Mouse (Mus musculus): ENCODE measurements around the gene Plcd3. TPM values are rescaled to one million over a fixed set of nuclear protein-coding genes. Genes with fewer than 3 reads are reported as not detected.
A peak's percentile ranks its signal among the peaks of the same experiment; 100 is the strongest.

The Plcd3 gene
- total and polyA plus RNA-seq, 2 experiments from 2014 or later: 4.8 to 13.8 TPM

DNA sequence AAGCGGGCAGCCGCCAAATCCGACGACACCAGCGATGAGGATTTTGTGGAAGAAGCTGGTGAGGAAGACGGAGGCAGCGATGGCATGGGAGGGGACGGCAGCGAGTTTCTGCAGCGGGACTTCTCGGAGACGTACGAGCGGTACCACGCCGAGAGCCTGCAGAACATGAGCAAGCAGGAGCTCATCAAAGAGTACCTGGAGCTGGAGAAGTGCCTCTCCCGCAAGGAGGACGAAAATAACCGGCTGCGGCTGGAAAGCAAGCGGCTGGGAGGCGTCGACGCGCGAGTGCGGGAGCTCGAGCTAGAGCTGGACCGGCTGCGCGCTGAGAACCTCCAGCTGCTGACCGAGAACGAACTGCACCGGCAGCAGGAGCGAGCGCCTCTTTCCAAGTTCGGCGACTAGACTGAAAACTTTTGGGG is 16.1 kb upstream of the Plcd3 start:
- H3K27me3 ChIP-seq (ENCODE audit: insufficient read depth, low read length): no peaks in the 10 kb centered on the region
- H3K4me3 ChIP-seq (ENCODE audit: low read length): peak overlapping the region; percentile 49
- DNase-seq (ENCODE audit: low spot score) (peak; percentile 62), ATAC-seq (no peak)
- H3K36me3 ChIP-seq (ENCODE audit: insufficient read depth, low read length): no peaks in the 10 kb centered on the region
- under 1% methylated on average over 38 of the region's 38 CpGs for WGBS
- peak overlapping the region; percentile 91 for H3K4me2 ChIP-seq (ENCODE audit: low read depth, low read length)
- H3K4me1 ChIP-seq (ENCODE audit: insufficient read depth, low read length): peaks cover 10% of the 10 kb centered on the region
- H3K9me3 ChIP-seq (ENCODE audit: low read length): no peaks in the 10 kb centered on the region
- peak overlapping the region; percentile 86 for H3K27ac ChIP-seq
- TF ChIP-seq CTCF (IDR thresholded peaks at IDR 0.05; ENCODE audit: low read depth): no peak
- peak overlapping the region; percentile 61 for H3K9ac ChIP-seq (replicated peaks; ENCODE audit: low read length)

DNA sequence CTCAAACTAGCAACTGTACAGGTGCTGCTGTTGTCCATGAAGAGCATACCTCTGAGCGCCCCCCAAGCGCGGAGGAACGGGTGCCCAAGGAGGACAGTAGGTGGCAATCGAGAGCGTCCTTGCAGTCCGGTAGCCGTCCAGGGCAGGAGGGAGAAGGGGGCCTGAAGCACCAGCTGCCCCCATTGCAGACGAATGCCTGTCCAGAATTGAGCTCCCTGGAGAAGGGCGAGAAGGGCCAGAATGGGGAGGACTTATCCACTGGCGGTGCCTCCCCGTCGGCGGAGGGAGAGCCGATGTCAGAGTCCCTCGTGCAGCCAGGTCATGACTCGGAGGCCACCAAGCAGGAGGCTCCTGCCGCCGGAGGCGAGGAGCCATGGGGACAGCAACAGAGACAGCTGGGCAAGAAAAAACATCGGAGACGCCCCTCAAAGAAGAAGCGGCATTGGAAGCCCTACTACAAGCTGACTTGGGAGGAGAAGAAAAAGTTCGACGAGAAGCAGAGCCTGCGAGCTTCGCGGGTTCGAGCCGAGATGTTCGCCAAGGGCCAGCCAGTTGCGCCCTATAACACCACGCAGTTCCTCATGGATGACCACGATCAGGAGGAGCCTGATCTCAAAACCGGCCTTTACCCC is 15.6 kb upstream of the Plcd3 start:
- Histone ChIP-seq H3K36me3 (ENCODE audit: insufficient read depth, low read length) (no peaks in the 10 kb centered on the region), H3K9me3 (ENCODE audit: low read length) (no peaks in the 10 kb centered on the region), H3K9ac (replicated peaks; ENCODE audit: low read length) (peak overlapping the region; percentile 61), H3K27me3 (ENCODE audit: insufficient read depth, low read length) (no peaks in the 10 kb centered on the region), H3K27ac (peak overlapping the region; percentile 86), H3K4me1 (ENCODE audit: insufficient read depth, low read length) (peaks cover 10% of the 10 kb centered on the region), H3K4me3 (ENCODE audit: low read length) (peak overlapping the region; percentile 49), H3K4me2 (ENCODE audit: low read depth, low read length) (peak overlapping the region; percentile 91)
- DNase-seq (ENCODE audit: low spot score) (peak; percentile 86), ATAC-seq (peak; percentile 21)
- peak; percentile 85 for TF ChIP-seq CTCF (IDR thresholded peaks at IDR 0.05; ENCODE audit: low read depth)
- under 1% methylated on average over 35 of the region's 35 CpGs for WGBS

DNA sequence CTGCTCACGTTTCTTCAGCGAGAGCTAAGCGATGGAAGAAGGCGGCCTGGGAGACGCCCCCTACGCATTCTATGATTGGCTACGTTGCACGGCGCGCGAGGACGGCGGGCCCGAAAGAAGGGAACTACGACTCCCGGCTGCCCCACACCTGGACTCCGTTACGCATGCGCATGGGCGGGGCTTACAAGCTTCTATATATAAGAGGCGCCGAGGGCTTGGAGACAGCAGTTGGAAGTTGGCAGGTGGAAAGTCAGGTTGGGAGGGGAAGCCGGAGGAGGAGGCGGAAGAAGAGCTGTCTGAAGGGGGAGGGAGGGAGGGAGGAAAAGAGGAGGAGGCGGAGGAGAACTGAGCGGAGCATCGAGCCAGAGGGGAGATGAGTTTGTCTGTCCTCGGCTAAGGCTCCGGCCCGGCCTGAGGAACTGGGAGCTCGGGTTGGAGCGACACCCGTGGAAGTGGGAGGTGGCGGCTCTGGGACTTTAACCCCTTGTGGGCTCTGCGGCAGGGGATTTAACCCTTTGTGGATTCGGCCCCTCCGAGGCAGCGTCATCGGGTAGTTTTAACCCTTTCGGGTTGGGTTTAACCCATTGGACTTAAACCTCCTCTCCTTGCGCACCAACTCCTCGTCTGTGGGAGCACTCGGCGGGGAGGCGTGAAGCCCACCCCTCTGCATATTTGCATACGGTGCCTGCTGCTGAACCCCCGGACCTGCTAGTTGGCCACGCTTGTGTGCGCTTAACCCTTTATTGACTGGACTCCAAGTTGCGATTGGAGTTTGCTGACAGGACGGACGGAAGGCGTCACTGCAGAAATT is 14.8 kb upstream of the Plcd3 start, which contains the start of gene Hexim1:
Gene Hexim1 (plus strand): TSS at position 224 of the 811 bp plus-strand sequence.
- Histone ChIP-seq H3K4me2 (ENCODE audit: low read depth, low read length) (peak within 1 kb of the TSS; percentile 91), H3K27ac (peak within 1 kb of the TSS; percentile 94), H3K9ac (replicated peaks; ENCODE audit: low read length) (peak within 1 kb of the TSS; percentile 75), H3K36me3 (ENCODE audit: insufficient read depth, low read length) (no peaks in the 10 kb centered on the region), H3K4me1 (ENCODE audit: insufficient read depth, low read length) (peaks cover 10% of the 10 kb centered on the region), H3K27me3 (ENCODE audit: insufficient read depth, low read length) (0 out of 2 replicates have a peak, but pooled peaks cover 7% of the 10 kb centered on the region), H3K4me3 (ENCODE audit: low read length) (peak within 1 kb of the TSS; percentile 49), H3K9me3 (ENCODE audit: low read length) (no peaks in the 10 kb centered on the region)
- DNase-seq (ENCODE audit: low spot score) (peak; percentile 100), ATAC-seq (peak; percentile 97)
- WGBS: under 1% methylated on average over 52 of the region's 53 CpGs
- 0 out of 2 replicates have a peak, but pooled peaks have one; percentile 6 for TF ChIP-seq CTCF (IDR thresholded peaks at IDR 0.05; ENCODE audit: low read depth)

DNA sequence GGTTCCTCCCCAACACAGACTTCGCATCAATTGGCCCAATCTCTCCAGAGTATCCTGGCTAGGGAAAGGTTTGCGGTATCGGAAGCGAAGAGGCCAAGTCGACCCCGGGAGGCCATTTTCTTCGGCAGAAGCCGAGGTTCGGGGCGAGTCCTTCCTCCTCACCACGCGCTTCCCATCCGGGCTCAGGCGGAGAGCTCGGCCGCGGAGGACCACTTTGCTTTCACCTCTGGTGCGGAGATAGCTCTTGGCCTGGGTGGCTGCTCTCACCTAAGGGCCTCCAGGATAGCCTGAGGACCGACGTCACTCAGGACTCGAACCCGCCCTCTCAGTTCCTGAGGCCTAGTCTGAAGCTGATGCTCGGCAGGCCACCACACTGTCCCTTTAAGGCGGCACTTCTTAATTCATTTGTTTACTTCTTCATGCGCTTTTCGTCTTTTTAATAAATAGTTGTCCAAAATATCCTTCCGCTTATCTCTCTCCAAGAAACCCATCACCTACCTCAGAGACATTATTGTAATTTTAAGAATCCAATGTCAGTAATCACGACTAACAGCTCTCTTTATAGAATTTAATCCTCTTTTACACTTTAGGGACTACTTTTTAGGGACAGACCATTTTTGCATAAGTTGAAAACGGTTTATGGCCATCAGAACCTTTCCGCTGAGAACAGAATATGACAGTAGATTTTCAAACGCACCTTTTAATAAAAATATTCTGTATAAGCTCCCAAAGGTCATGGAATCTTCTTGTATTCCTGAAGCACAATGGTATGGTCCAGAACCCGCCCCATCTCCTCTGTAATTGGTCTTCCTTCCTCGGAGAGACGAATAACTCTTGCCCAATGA is 13.9 kb upstream of the Plcd3 start:
- H3K4me2 ChIP-seq (ENCODE audit: low read depth, low read length): peak overlapping the region; percentile 65
- DNase-seq (ENCODE audit: low spot score): peak; percentile 88
- peak overlapping the region; percentile 94 for H3K27ac ChIP-seq
- H3K9me3 ChIP-seq (ENCODE audit: low read length): no peaks in the 10 kb centered on the region
- peak overlapping the region; percentile 49 for H3K4me3 ChIP-seq (ENCODE audit: low read length)
- H3K9ac ChIP-seq (replicated peaks; ENCODE audit: low read length): peak overlapping the region; percentile 75
- 0 out of 2 replicates have a peak, but pooled peaks cover 8% of the 10 kb centered on the region for H3K27me3 ChIP-seq (ENCODE audit: insufficient read depth, low read length)
- H3K36me3 ChIP-seq (ENCODE audit: insufficient read depth, low read length): no peaks in the 10 kb centered on the region
- TF ChIP-seq CTCF (IDR thresholded peaks at IDR 0.05; ENCODE audit: low read depth): no peak
- H3K4me1 ChIP-seq (ENCODE audit: insufficient read depth, low read length): peaks cover 10% of the 10 kb centered on the region
- WGBS: under 1% methylated on average over 34 of the region's 34 CpGs
- ATAC-seq: peak; percentile 47

DNA sequence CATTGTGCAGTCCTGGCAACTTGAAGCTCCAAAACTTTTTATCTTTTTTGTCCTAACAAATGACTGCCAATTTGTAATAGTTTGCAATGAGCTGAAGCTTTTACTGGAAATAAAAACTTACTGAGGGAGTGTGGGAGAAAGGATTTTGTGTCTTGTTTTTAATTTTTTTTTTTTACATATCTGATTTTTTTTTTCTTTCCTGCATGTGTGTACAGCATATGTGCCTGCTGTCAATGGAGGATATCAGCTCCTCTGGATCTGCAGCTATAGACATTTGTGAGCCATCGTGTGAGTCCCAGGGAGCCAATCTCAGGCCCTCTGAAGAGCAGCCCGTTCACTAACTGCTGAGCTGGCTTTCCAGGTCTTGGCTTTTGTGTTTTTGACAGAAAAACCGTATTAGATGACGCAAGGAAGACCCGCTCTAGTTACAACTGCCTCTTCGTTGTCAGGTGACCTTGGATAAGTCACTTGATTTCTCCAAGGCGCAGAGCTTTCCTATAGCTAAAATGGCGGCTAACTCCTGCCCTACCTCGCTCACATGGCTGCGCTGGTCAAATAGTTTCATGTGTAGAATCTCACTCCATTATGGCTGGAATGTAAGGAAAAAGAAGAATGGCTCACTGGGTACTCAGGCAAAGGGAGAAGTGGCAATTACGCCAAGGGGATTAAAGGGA is 12.9 kb upstream of the Plcd3 start:
- no peaks in the 10 kb centered on the region for H3K36me3 ChIP-seq (ENCODE audit: insufficient read depth, low read length)
- 0 out of 2 replicates have a peak, but pooled peaks cover 8% of the 10 kb centered on the region for H3K27me3 ChIP-seq (ENCODE audit: insufficient read depth, low read length)
- no peak for DNase-seq (ENCODE audit: low spot score)
- peak overlapping the region; percentile 49 for H3K4me3 ChIP-seq (ENCODE audit: low read length)
- H3K4me1 ChIP-seq (ENCODE audit: insufficient read depth, low read length): peaks cover 10% of the 10 kb centered on the region
- no peaks in the 10 kb centered on the region for H3K9me3 ChIP-seq (ENCODE audit: low read length)
- 81% methylated on average over 11 of the region's 11 CpGs for WGBS
- no peak for TF ChIP-seq CTCF (IDR thresholded peaks at IDR 0.05; ENCODE audit: low read depth)
- ATAC-seq: no peak
- peak overlapping the region; percentile 94 for H3K27ac ChIP-seq
- H3K9ac ChIP-seq (replicated peaks; ENCODE audit: low read length): peak overlapping the region; percentile 75
- peak overlapping the region; percentile 65 for H3K4me2 ChIP-seq (ENCODE audit: low read depth, low read length)

DNA sequence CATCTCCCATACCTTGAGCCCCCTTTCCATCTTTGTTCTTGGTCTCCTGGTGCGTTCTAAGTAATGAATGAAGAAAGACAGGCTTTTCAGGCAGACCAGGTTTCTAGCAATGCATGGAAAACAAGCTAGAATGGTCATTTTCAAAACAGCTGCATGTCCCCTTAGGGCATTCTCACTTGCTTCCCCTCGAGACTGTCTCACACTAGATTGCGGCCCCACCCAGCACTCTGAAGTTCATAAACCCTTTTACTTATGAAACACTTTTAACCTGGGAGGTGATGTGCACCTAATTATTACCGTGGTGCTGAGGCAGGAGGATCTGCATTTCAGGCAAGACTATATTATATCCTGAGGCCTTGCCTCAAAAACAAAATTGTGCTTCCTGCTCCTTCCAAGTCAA is 12.3 kb upstream of the Plcd3 start:
- Histone ChIP-seq H3K4me2 (ENCODE audit: low read depth, low read length) (no peak overlapping the region), H3K36me3 (ENCODE audit: insufficient read depth, low read length) (no peaks in the 10 kb centered on the region), H3K27me3 (ENCODE audit: insufficient read depth, low read length) (0 out of 2 replicates have a peak, but pooled peaks cover 8% of the 10 kb centered on the region), H3K4me1 (ENCODE audit: insufficient read depth, low read length) (peaks cover 10% of the 10 kb centered on the region), H3K9ac (replicated peaks; ENCODE audit: low read length) (no peak overlapping the region), H3K9me3 (ENCODE audit: low read length) (no peaks in the 10 kb centered on the region), H3K27ac (no peak overlapping the region), H3K4me3 (ENCODE audit: low read length) (no peak overlapping the region)
- TF ChIP-seq CTCF (IDR thresholded peaks at IDR 0.05; ENCODE audit: low read depth): no peak
- no peak for ATAC-seq
- 76% methylated on average over 4 of the region's 4 CpGs for WGBS
- DNase-seq (ENCODE audit: low spot score): no peak

All from hindbrain, postnatal 0 days (tissue).